10 mouse cellular contexts compared by ENCODE assay signal in genomic region chr3:79360317-79361101, GRCm38 (mm10). TPM values are rescaled to one million over a fixed set of nuclear protein-coding genes. Genes with fewer than 3 reads are reported as not detected.
A peak's percentile ranks its signal among the peaks of the same experiment; 100 is the strongest.
DNase-seq lines count a peak whose midpoint lies in the region; ATAC-seq and TF ChIP-seq lines count a peak whose summit lies in the region.
"Had no signal": no experiment of that assay in that cellular context is flagged by ENCODE, and none has a peak within 500 bp of the region (broad histone marks: within the 10 kb centered on the region; RNA-seq: fewer than 3 reads in every experiment).

No protein-coding gene starts in this region.

- no peaks in the 10 kb centered on the region for H3K9me3 ChIP-seq in lung, embryonic 14.5 days (ENCODE audit: low read depth, low read length)
- H3K9me3 ChIP-seq in embryonic facial prominence, embryonic 13.5 days: no peaks in the 10 kb centered on the region
- no peaks in the 10 kb centered on the region for H3K9me3 ChIP-seq in limb, embryonic 15.5 days

- peak overlapping the region; percentile 47 for H3K4me3 ChIP-seq in gastrocnemius, adult 2 months
- no peak overlapping the region for H3K4me3 ChIP-seq in lung, embryonic 14.5 days (ENCODE audit: low read depth, low read length)
- H3K4me3 ChIP-seq in embryonic facial prominence, embryonic 13.5 days: no peak overlapping the region
- no peak overlapping the region for H3K4me3 ChIP-seq in limb, embryonic 15.5 days

- no peak overlapping the region for H3K9ac ChIP-seq in lung, embryonic 14.5 days
- no peak overlapping the region for H3K9ac ChIP-seq in embryonic facial prominence, embryonic 13.5 days
- no peak overlapping the region for H3K9ac ChIP-seq in limb, embryonic 15.5 days

- H3K36me3 ChIP-seq in lung, embryonic 14.5 days (ENCODE audit: insufficient read depth): no peaks in the 10 kb centered on the region
- no peaks in the 10 kb centered on the region for H3K36me3 ChIP-seq in embryonic facial prominence, embryonic 13.5 days
- H3K36me3 ChIP-seq in limb, embryonic 15.5 days: no peaks in the 10 kb centered on the region

- WGBS in lung, embryonic 14.5 days: 54% methylated on average over 15 of the region's 15 CpGs
- 35% methylated on average over 15 of the region's 15 CpGs for WGBS in embryonic facial prominence, embryonic 13.5 days
- WGBS in limb, embryonic 15.5 days: 35% methylated on average over 15 of the region's 15 CpGs

- H3K27me3 ChIP-seq in lung, embryonic 14.5 days (ENCODE audit: insufficient read depth, low read length): no peaks in the 10 kb centered on the region
- no peaks in the 10 kb centered on the region for H3K27me3 ChIP-seq in embryonic facial prominence, embryonic 13.5 days
- no peaks in the 10 kb centered on the region for H3K27me3 ChIP-seq in limb, embryonic 15.5 days

- ATAC-seq in lung, embryonic 14.5 days (ENCODE audit: insufficient read depth): no peak
- no peak for ATAC-seq in embryonic facial prominence, embryonic 13.5 days (ENCODE audit: insufficient number of reproducible peaks, insufficient read depth, low FRiP score, low TSS enrichment, low read depth)
- no peak for ATAC-seq in limb, embryonic 15.5 days (ENCODE audit: insufficient number of reproducible peaks, low FRiP score, low TSS enrichment, low read depth)
- ATAC-seq in erythroblast, adult 5-6 weeks (replicated peaks; ENCODE audit: low FRiP score, poor library complexity, severe bottlenecking): no peak

- peak overlapping the region; percentile 41 for H3K27ac ChIP-seq in gastrocnemius, adult 2 months
- no peak overlapping the region; the same call in 1 of the 2 replicates for H3K27ac ChIP-seq in lung, embryonic 14.5 days (ENCODE audit: low read depth)
- 0 out of 2 replicates have a peak overlapping the region, but pooled peaks have one; percentile 34 for H3K27ac ChIP-seq in embryonic facial prominence, embryonic 13.5 days
- H3K27ac ChIP-seq in limb, embryonic 15.5 days: peak overlapping the region; percentile 27; the same call in 1 of the 2 replicates

- H3K4me1 ChIP-seq in lung, embryonic 14.5 days (ENCODE audit: insufficient read depth): no peaks in the 10 kb centered on the region
- H3K4me1 ChIP-seq in embryonic facial prominence, embryonic 13.5 days: peaks cover 12% of the 10 kb centered on the region
- peaks cover 4% of the 10 kb centered on the region; the same call in 1 of the 2 replicates for H3K4me1 ChIP-seq in limb, embryonic 15.5 days

- no peak overlapping the region for H3K4me2 ChIP-seq in lung, embryonic 14.5 days
- H3K4me2 ChIP-seq in embryonic facial prominence, embryonic 13.5 days: peak overlapping the region; percentile 14
- no peak overlapping the region for H3K4me2 ChIP-seq in limb, embryonic 15.5 days

- TF ChIP-seq CTCF in gastrocnemius, adult 2 months (IDR thresholded peaks at IDR 0.05): no peak
- TF ChIP-seq CTCF in lung, embryonic 14.5 days (IDR thresholded peaks at IDR 0.05; ENCODE audit: low read depth): no peak

- no peak for DNase-seq in gastrocnemius, adult 2 months
- DNase-seq in gastrocnemius, postnatal 36 days: no peak
- peak; percentile 61 for DNase-seq in lung, embryonic 14.5 days
- no peak for DNase-seq in lung, postnatal 14 days
- DNase-seq in Muller cell, postnatal 12 days (ENCODE audit: inconsistent ontology term): no peak

- intact Hi-C loops in gastrocnemius, adult 2 months (cut with DNase I): no loop called here
- intact Hi-C loops in gastrocnemius, postnatal 36 days (cut with DNase I): loop anchor here (10.0 kb wide), 1 partner anchor 136 kb away; no protein-coding TSS in a partner anchor

RNA-seq across cellular contexts. Expression of gene Gm17359, which starts 24.0 kb away (rescaled TPM):
- total RNA-seq in gastrocnemius, adult 2 months (2021): not detected
- not detected for total RNA-seq in gastrocnemius, postnatal 36 days (2021)
- not detected in 2 replicates for polyA plus RNA-seq in lung, embryonic 14.5 days (2014; fragmentation: Nextera tagmentation; extraction: Ambion mirVana)
- polyA plus RNA-seq in embryonic facial prominence, embryonic 13.5 days (2015; fragmentation: Nextera tagmentation; extraction: Ambion mirVana): not detected in 2 replicates
- polyA plus RNA-seq in limb, embryonic 15.5 days (2015; fragmentation: Nextera tagmentation; extraction: Ambion mirVana): not detected in 2 replicates
- not detected in 2 replicates for total RNA-seq in erythroblast, adult 5-6 weeks (2015; ENCODE audit: low replicate concordance)
- total RNA-seq in erythroblast, adult 5-6 weeks (2017; ENCODE audit: low replicate concordance): not detected in 2 replicates
- polyA plus RNA-seq: C2C12; intestine, embryonic 14.5 days had no signal
